Comparison of ENCODE assay signal across 8 mouse cellular contexts in the genomic region with DNA sequence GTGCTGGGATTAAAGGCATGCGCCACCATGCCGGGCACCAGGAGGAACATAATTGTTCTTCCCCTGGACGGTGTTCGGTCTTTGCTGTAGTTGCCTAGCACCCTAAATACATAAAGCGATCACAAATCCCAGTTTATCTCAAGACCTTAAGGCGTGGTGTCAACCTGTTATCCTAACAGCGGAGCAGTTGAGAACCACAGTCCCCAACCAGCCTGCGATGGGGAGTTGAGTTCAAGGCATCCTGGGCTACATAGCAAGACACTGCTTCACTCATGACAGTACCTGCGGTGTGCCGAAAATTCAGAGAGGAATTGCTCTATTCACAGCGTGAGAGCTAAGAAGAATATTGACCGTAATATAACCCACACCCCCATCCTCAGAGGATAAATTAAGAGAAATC. TPM values are rescaled to one million over a fixed set of nuclear protein-coding genes. Genes with fewer than 3 reads are reported as not detected.
DNase-seq lines count a peak whose midpoint lies in the region; ATAC-seq and TF ChIP-seq lines count a peak whose summit lies in the region.

No protein-coding gene starts in this region.

- H3K9ac ChIP-seq in liver, adult 2 months (ENCODE audit: low read depth, low read length), result peak overlapping the region; percentile 52; the same call in 1 of the 2 replicates
- 0 out of 2 replicates have a peak overlapping the region, but pooled peaks have one; percentile 93 for H3K9ac ChIP-seq in embryonic facial prominence, embryonic 12.5 days
- peak overlapping the region; percentile 96 for H3K9ac ChIP-seq in limb, embryonic 12.5 days (replicated peaks)
- H3K9ac ChIP-seq in neural tube, embryonic 13.5 days, result peak overlapping the region; percentile 95

- peak overlapping the region; percentile 80 for H3K4me2 ChIP-seq in embryonic facial prominence, embryonic 12.5 days (replicated peaks)
- H3K4me2 ChIP-seq in limb, embryonic 12.5 days, result peak overlapping the region; percentile 88
- H3K4me2 ChIP-seq in neural tube, embryonic 13.5 days, result peak overlapping the region; percentile 87

- H3K4me1 ChIP-seq in liver, adult 2 months (ENCODE audit: control insufficient read depth, insufficient read depth, low read length), result peaks cover 8% of the 10 kb centered on the region
- H3K4me1 ChIP-seq in embryonic facial prominence, embryonic 12.5 days, result peaks cover 10% of the 10 kb centered on the region
- H3K4me1 ChIP-seq in limb, embryonic 12.5 days (replicated peaks), result peaks cover 15% of the 10 kb centered on the region
- H3K4me1 ChIP-seq in neural tube, embryonic 13.5 days (replicated peaks), result peaks cover 20% of the 10 kb centered on the region

- no peak for TF ChIP-seq CTCF in liver, adult 2 months (IDR thresholded peaks at IDR 0.05; ENCODE audit: low read depth, low read length)

- no peaks in the 10 kb centered on the region for H3K9me3 ChIP-seq in embryonic facial prominence, embryonic 12.5 days
- no peaks in the 10 kb centered on the region for H3K9me3 ChIP-seq in limb, embryonic 12.5 days
- no peaks in the 10 kb centered on the region for H3K9me3 ChIP-seq in neural tube, embryonic 13.5 days

- H3K79me2 ChIP-seq in liver, adult 2 months (ENCODE audit: control insufficient read depth, insufficient read depth, low read length), result no peaks in the 10 kb centered on the region; the same call in 1 of the 2 replicates

- TF ChIP-seq POLR2A in liver, adult 2 months (IDR thresholded peaks at IDR 0.05; ENCODE audit: extremely low read depth, insufficient read depth, low read length), result no peak

- no peak for ATAC-seq in embryonic facial prominence, embryonic 12.5 days (ENCODE audit: insufficient number of reproducible peaks, insufficient read depth, low FRiP score, low TSS enrichment)
- no peak for ATAC-seq in limb, embryonic 12.5 days (ENCODE audit: insufficient number of reproducible peaks, insufficient read depth, low FRiP score, low TSS enrichment, low read depth)
- no peak for ATAC-seq in neural tube, embryonic 13.5 days (ENCODE audit: low read depth)

- peaks cover 31% of the 10 kb centered on the region for H3K36me3 ChIP-seq in liver, adult 2 months (ENCODE audit: control insufficient read depth, insufficient read depth, low read length)
- H3K36me3 ChIP-seq in embryonic facial prominence, embryonic 12.5 days, result peaks cover 62% of the 10 kb centered on the region
- H3K36me3 ChIP-seq in limb, embryonic 12.5 days, result peaks cover 68% of the 10 kb centered on the region
- peaks cover 59% of the 10 kb centered on the region for H3K36me3 ChIP-seq in neural tube, embryonic 13.5 days

- 67% methylated on average over 12 of the region's 12 CpGs for WGBS in liver, adult 2 months
- WGBS in embryonic facial prominence, embryonic 12.5 days, result 60% methylated on average over 12 of the region's 12 CpGs
- 64% methylated on average over 12 of the region's 12 CpGs for WGBS in limb, embryonic 12.5 days
- 61% methylated on average over 12 of the region's 12 CpGs for WGBS in neural tube, embryonic 13.5 days

- no peak for DNase-seq in liver, adult 2 months (ENCODE audit: extremely low read depth, low read depth, low spot score)
- no peak for DNase-seq in liver
- DNase-seq in cerebellum, adult 8-10 months, result no peak
- no peak for DNase-seq in layer of hippocampus, postnatal 36 days
- no peak for DNase-seq in left cerebral cortex, adult 18-20 months (ENCODE audit: low spot score in 2 of 2)

- H3K27me3 ChIP-seq in liver, adult 2 months (ENCODE audit: control insufficient read depth, insufficient read depth, low read length), result no peaks in the 10 kb centered on the region
- no peaks in the 10 kb centered on the region for H3K27me3 ChIP-seq in embryonic facial prominence, embryonic 12.5 days
- H3K27me3 ChIP-seq in limb, embryonic 12.5 days, result no peaks in the 10 kb centered on the region
- H3K27me3 ChIP-seq in neural tube, embryonic 13.5 days, result no peaks in the 10 kb centered on the region

- H3K4me3 ChIP-seq in liver, adult 2 months (ENCODE audit: insufficient read depth, low read depth, low read length), result no peak overlapping the region
- peak overlapping the region; percentile 76 for H3K4me3 ChIP-seq in embryonic facial prominence, embryonic 12.5 days
- peak overlapping the region; percentile 68 for H3K4me3 ChIP-seq in limb, embryonic 12.5 days (replicated peaks)
- H3K4me3 ChIP-seq in neural tube, embryonic 13.5 days, result peak overlapping the region; percentile 66

- no peak overlapping the region; the same call in 1 of the 2 replicates for H3K27ac ChIP-seq in liver, adult 2 months (replicated peaks; ENCODE audit: insufficient read depth, low read depth, low read length)
- H3K27ac ChIP-seq in embryonic facial prominence, embryonic 12.5 days, result peak overlapping the region; percentile 13; the same call in 1 of the 2 replicates
- peak overlapping the region; percentile 97 for H3K27ac ChIP-seq in limb, embryonic 12.5 days
- 0 out of 2 replicates have a peak overlapping the region, but pooled peaks have one; percentile 61 for H3K27ac ChIP-seq in neural tube, embryonic 13.5 days (replicated peaks)

RNA-seq across cellular contexts. Expression of a gene that starts 0.6 kb away (rescaled TPM):
- total RNA-seq in liver, adult 2 months (2014; rRNA removed), result 89.5 and 107 TPM in 2 replicates
- polyA plus RNA-seq in liver, adult 2 months (2012; rRNA removed), result 69.0 and 72.0 TPM in 2 replicates
- 306 and 319 TPM in 2 replicates for polyA plus RNA-seq in embryonic facial prominence, embryonic 12.5 days (2016; fragmentation: Nextera tagmentation; extraction: Ambion mirVana)
- polyA plus RNA-seq in limb, embryonic 12.5 days (2016; fragmentation: Nextera tagmentation; extraction: Ambion mirVana), result 351 and 359 TPM in 2 replicates
- polyA plus RNA-seq in neural tube, embryonic 13.5 days (2015; fragmentation: Nextera tagmentation; extraction: Ambion mirVana), result 221 and 241 TPM in 2 replicates
- total RNA-seq in layer of hippocampus, postnatal 36 days (2021), result 10 to 100 TPM; 82.9 to 86.1 TPM
- total RNA-seq in left cerebral cortex, adult 18-20 months (2021), result 10 to 100 TPM; 65.8 to 68.7 TPM

RNA-seq across cellular contexts. Expression of a gene that starts 15.9 kb away (rescaled TPM):
- 57.1 and 60.1 TPM in 2 replicates for total RNA-seq in liver, adult 2 months (2014; rRNA removed)
- 99.6 and 115 TPM in 2 replicates for polyA plus RNA-seq in liver, adult 2 months (2012; rRNA removed)
- polyA plus RNA-seq in embryonic facial prominence, embryonic 12.5 days (2016; fragmentation: Nextera tagmentation; extraction: Ambion mirVana), result 191 TPM in 2 replicates
- 178 and 181 TPM in 2 replicates for polyA plus RNA-seq in limb, embryonic 12.5 days (2016; fragmentation: Nextera tagmentation; extraction: Ambion mirVana)
- 228 and 239 TPM in 2 replicates for polyA plus RNA-seq in neural tube, embryonic 13.5 days (2015; fragmentation: Nextera tagmentation; extraction: Ambion mirVana)
- total RNA-seq in layer of hippocampus, postnatal 36 days (2021), result 100 to 1,000 TPM; 224 to 234 TPM
- total RNA-seq in left cerebral cortex, adult 18-20 months (2021), result 100 to 1,000 TPM; 222 to 232 TPM

RNA-seq across cellular contexts. Expression of a gene that starts 18.5 kb away (rescaled TPM):
- total RNA-seq in liver, adult 2 months (2014; rRNA removed), result 9.1 and 11.8 TPM in 2 replicates
- 12.7 and 20.3 TPM in 2 replicates for polyA plus RNA-seq in liver, adult 2 months (2012; rRNA removed)
- 36.2 and 38.3 TPM in 2 replicates for polyA plus RNA-seq in embryonic facial prominence, embryonic 12.5 days (2016; fragmentation: Nextera tagmentation; extraction: Ambion mirVana)
- polyA plus RNA-seq in limb, embryonic 12.5 days (2016; fragmentation: Nextera tagmentation; extraction: Ambion mirVana), result 42.3 and 42.5 TPM in 2 replicates
- polyA plus RNA-seq in neural tube, embryonic 13.5 days (2015; fragmentation: Nextera tagmentation; extraction: Ambion mirVana), result 22.2 and 24.3 TPM in 2 replicates
- total RNA-seq in layer of hippocampus, postnatal 36 days (2021), result 10 to 100 TPM; 14.0 to 16.7 TPM
- total RNA-seq in left cerebral cortex, adult 18-20 months (2021), result 10 to 100 TPM; 12.7 to 15.2 TPM

RNA-seq across cellular contexts. Expression of a gene that starts 23.1 kb away (rescaled TPM):
- total RNA-seq in liver, adult 2 months (2014; rRNA removed), result not detected in 2 replicates
- polyA plus RNA-seq in liver, adult 2 months (2012; rRNA removed), result not detected in 2 replicates
- polyA plus RNA-seq in embryonic facial prominence, embryonic 12.5 days (2016; fragmentation: Nextera tagmentation; extraction: Ambion mirVana), result not detected in 2 replicates
- polyA plus RNA-seq in limb, embryonic 12.5 days (2016; fragmentation: Nextera tagmentation; extraction: Ambion mirVana), result 0.20 TPM in 2 replicates
- 0.25 and 0.38 TPM in 2 replicates for polyA plus RNA-seq in neural tube, embryonic 13.5 days (2015; fragmentation: Nextera tagmentation; extraction: Ambion mirVana)
- under 1 TPM in 1 of 2 experiments, not detected in 1; 0.38 TPM for total RNA-seq in layer of hippocampus, postnatal 36 days (2021)
- not detected for total RNA-seq in left cerebral cortex, adult 18-20 months (2021)

RNA-seq across cellular contexts. Expression of a gene that starts 47.2 kb away (rescaled TPM):
- 19.9 and 20.7 TPM in 2 replicates for total RNA-seq in liver, adult 2 months (2014; rRNA removed)
- 57.9 and 65.7 TPM in 2 replicates for polyA plus RNA-seq in liver, adult 2 months (2012; rRNA removed)
- polyA plus RNA-seq in embryonic facial prominence, embryonic 12.5 days (2016; fragmentation: Nextera tagmentation; extraction: Ambion mirVana), result 15.0 and 17.9 TPM in 2 replicates
- 15.5 and 15.8 TPM in 2 replicates for polyA plus RNA-seq in limb, embryonic 12.5 days (2016; fragmentation: Nextera tagmentation; extraction: Ambion mirVana)
- polyA plus RNA-seq in neural tube, embryonic 13.5 days (2015; fragmentation: Nextera tagmentation; extraction: Ambion mirVana), result 34.9 and 41.0 TPM in 2 replicates
- 10 to 100 TPM; 51.2 to 52.8 TPM for total RNA-seq in layer of hippocampus, postnatal 36 days (2021)
- total RNA-seq in left cerebral cortex, adult 18-20 months (2021), result 10 to 100 TPM; 58.5 to 60.4 TPM
